Mouse (Mus musculus): ENCODE data around the gene Stk32b. TPM values are rescaled to one million over a fixed set of nuclear protein-coding genes. Genes with fewer than 3 reads are reported as not detected.

Gene Stk32b
- polyA plus RNA-seq, 1 experiment from 2014 or later, result 4.5 TPM

GRCm38 (mm10) chr5:37720670-37721069, 3.7 kb upstream of the Stk32b start:
- no peaks in the 10 kb centered on the region for H3K36me3 ChIP-seq
- 7% methylated on average over 6 of the region's 6 CpGs for WGBS
- H3K27ac ChIP-seq, result peak overlapping the region; percentile 34
- H3K9ac ChIP-seq, result no peak overlapping the region
- no peak for ATAC-seq (ENCODE audit: insufficient number of reproducible peaks, low FRiP score, low TSS enrichment, low read depth)
- no peaks in the 10 kb centered on the region for H3K9me3 ChIP-seq
- peaks cover 40% of the 10 kb centered on the region for H3K4me1 ChIP-seq
- H3K4me2 ChIP-seq, result no peak overlapping the region
- H3K4me3 ChIP-seq, result no peak overlapping the region
- peaks cover 30% of the 10 kb centered on the region for H3K27me3 ChIP-seq

DNA sequence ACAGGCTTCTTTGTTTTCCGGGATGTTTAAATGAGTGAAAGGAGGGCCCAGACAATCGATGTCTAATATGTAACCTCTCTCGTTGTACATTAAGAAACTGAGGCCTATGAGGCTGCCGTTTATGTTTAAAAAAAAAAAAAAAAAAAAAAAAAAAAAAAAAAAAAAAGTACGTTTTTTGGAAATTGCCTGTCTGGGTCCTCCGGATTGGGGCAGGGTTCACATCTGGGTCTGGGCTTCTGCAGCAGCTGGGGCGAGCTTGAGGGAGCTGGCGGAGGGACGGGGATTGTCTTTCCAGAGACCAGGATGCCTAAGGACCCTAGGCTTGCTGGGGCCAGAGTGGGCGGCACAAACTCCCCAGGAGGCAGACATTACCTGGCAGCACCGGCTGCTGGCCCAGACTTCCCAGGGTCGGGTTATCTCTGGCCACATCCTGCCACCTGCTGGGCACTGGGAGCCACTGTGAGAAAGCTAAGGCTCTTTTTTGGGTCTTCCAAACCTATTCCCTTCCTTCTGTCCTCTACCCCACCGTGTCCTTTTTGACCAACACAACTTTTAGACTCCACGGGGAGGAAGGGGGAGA, 503 bp upstream of the Stk32b start:
- H3K27me3 ChIP-seq, result peaks cover 33% of the 10 kb centered on the region
- no peak; the same call in 1 of the 2 replicates for ATAC-seq (ENCODE audit: insufficient number of reproducible peaks, low FRiP score, low TSS enrichment, low read depth)

GRCm38 (mm10) chr5:37709257-37709904, 7.6 kb downstream of the Stk32b start:
- no peak for ATAC-seq (ENCODE audit: insufficient number of reproducible peaks, low FRiP score, low TSS enrichment, low read depth)
- no peak overlapping the region for H3K4me2 ChIP-seq
- H3K4me3 ChIP-seq, result no peak overlapping the region
- no peaks in the 10 kb centered on the region for H3K9me3 ChIP-seq
- 84% methylated on average over 5 of the region's 5 CpGs for WGBS
- H3K4me1 ChIP-seq, result peaks cover 5% of the 10 kb centered on the region; the same call in 1 of the 2 replicates
- no peak overlapping the region for H3K27ac ChIP-seq
- H3K9ac ChIP-seq, result no peak overlapping the region
- H3K27me3 ChIP-seq, result no peaks in the 10 kb centered on the region
- H3K36me3 ChIP-seq, result no peaks in the 10 kb centered on the region

More for the DNA sequence above, 503 bp upstream of the Stk32b start:
- Histone ChIP-seq H3K4me1 (peaks cover 40% of the 10 kb centered on the region), H3K4me2 (peak overlapping the region; percentile 77), H3K4me3 (peak overlapping the region; percentile 48), H3K27ac (no peak overlapping the region), H3K36me3 (no peaks in the 10 kb centered on the region), H3K9me3 (no peaks in the 10 kb centered on the region), H3K9ac (peak overlapping the region; percentile 37; the same call in 1 of the 2 replicates)
- under 1% methylated on average over 14 of the region's 14 CpGs for WGBS

- H3K9me3 ChIP-seq, result no peaks in the 10 kb centered on the region
- no peak overlapping the region for H3K4me3 ChIP-seq
- H3K4me1 ChIP-seq, result no peaks in the 10 kb centered on the region
- no peak for ATAC-seq (ENCODE audit: insufficient number of reproducible peaks, low FRiP score, low TSS enrichment, low read depth)
- no peak overlapping the region for H3K9ac ChIP-seq
- no peak overlapping the region for H3K4me2 ChIP-seq
- no peaks in the 10 kb centered on the region for H3K36me3 ChIP-seq
- no peak overlapping the region for H3K27ac ChIP-seq
- H3K27me3 ChIP-seq, result no peaks in the 10 kb centered on the region
- WGBS, result 69% methylated on average over 3 of the region's 3 CpGs
Observed at GRCm38 (mm10) chr5:37708124-37708523, 8.8 kb downstream of the Stk32b start.

DNA sequence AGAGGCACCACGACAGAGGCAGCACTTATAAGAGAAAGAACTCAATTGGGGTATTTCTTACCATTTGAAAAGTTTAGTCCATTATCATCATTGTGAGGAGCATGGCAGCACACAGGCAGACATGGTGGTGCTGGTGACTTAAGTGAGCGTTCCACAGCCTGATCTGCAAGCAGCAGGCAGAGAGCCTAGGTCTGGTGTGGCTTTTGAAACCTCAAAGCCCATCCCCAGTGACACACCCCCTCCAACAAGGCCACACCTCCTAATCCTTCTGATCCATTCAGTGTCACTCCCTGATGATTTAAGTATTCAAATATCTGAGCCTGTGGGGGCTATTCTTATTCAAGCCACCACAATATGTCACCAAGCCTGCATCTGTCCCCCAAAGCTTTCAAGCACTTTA, 12.0 kb downstream of the Stk32b start:
- 78% methylated on average over 2 of the region's 2 CpGs for WGBS
- ATAC-seq (ENCODE audit: insufficient number of reproducible peaks, low FRiP score, low TSS enrichment, low read depth), result no peak

DNA sequence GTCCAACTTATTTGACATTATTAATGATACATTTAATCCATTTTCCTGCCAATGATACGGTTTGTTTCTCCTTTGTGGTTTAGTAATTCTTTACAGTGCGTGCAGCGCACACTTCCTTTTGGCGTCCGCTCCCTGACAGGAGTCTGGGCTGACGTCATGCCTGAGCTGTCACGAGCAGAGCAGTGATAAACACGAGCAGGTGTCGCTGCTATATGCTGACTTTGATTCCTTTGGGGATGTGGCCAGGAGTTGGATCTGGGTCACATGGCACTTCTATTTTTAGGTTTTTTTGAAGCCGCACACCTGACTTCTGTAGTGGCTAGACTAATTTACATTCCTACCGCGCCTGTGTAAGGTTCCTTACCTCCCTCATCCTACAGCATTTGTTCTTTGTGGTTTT, 17.2 kb downstream of the Stk32b start:
- H3K27me3 ChIP-seq, result no peaks in the 10 kb centered on the region
- no peak overlapping the region for H3K9ac ChIP-seq
- no peak overlapping the region for H3K4me2 ChIP-seq
- no peak overlapping the region for H3K27ac ChIP-seq
- ATAC-seq (ENCODE audit: insufficient number of reproducible peaks, low FRiP score, low TSS enrichment, low read depth), result peak; percentile 71; the same call in 1 of the 2 replicates
- WGBS, result 53% methylated on average over 12 of the region's 12 CpGs
- H3K9me3 ChIP-seq, result no peaks in the 10 kb centered on the region
- H3K36me3 ChIP-seq, result no peaks in the 10 kb centered on the region
- peaks cover 10% of the 10 kb centered on the region; the same call in 1 of the 2 replicates for H3K4me1 ChIP-seq
- no peak overlapping the region for H3K4me3 ChIP-seq

More for the DNA sequence above, 12.0 kb downstream of the Stk32b start:
- Histone ChIP-seq H3K9me3 (no peaks in the 10 kb centered on the region), H3K4me2 (no peak overlapping the region), H3K27ac (no peak overlapping the region), H3K9ac (no peak overlapping the region), H3K36me3 (no peaks in the 10 kb centered on the region), H3K4me3 (no peak overlapping the region), H3K27me3 (no peaks in the 10 kb centered on the region), H3K4me1 (peaks cover 8% of the 10 kb centered on the region; the same call in 1 of the 2 replicates)

DNA sequence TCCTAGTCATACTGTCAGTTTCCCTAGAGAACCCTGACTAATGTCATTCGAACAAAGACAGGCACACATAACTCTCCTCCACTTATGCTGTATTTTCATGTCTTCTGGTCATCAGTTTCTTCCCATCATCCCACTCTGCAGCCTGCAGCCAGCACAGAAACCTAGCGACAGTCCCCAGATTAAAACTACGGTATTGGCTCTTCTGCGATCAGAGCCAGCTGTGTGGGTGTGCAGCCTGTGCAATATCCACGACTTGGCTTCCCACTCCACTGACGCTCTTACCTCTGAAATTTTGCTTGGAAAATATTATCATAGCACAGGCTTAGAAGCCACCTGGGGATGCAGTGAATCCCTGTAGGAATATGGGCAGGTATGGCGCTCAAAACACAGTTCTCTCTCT, 19.7 kb downstream of the Stk32b start:
- WGBS, result 86% methylated on average over 7 of the region's 7 CpGs
- Histone ChIP-seq H3K27me3 (no peaks in the 10 kb centered on the region), H3K36me3 (no peaks in the 10 kb centered on the region), H3K27ac (no peak overlapping the region), H3K9ac (no peak overlapping the region), H3K4me1 (peaks cover 10% of the 10 kb centered on the region; the same call in 1 of the 2 replicates), H3K4me2 (no peak overlapping the region), H3K9me3 (no peaks in the 10 kb centered on the region), H3K4me3 (no peak overlapping the region)
- ATAC-seq (ENCODE audit: insufficient number of reproducible peaks, low FRiP score, low TSS enrichment, low read depth), result no peak

DNA sequence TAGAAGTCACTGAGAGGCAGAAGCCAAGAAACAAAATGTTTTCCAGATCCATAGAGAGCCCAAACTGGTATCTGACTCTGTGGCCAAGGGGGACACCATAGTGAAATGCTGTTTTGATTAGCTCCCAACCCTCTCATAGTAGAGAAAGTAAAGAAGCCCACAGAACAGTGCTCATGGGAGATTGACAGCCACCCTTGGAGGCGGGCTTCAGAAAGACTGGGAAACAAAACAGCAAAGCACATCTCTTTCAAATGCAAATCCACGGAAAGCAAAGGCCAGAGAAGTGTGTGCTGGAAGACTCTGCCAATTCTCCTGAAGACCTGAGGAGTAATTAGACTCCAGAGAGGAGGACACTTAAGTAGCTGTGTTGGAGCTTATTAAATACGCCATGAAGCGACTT, 21.2 kb downstream of the Stk32b start:
- H3K4me2 ChIP-seq, result no peak overlapping the region
- H3K4me3 ChIP-seq, result no peak overlapping the region
- 53% methylated on average over 4 of the region's 4 CpGs for WGBS
- no peaks in the 10 kb centered on the region for H3K36me3 ChIP-seq
- no peaks in the 10 kb centered on the region for H3K27me3 ChIP-seq
- no peaks in the 10 kb centered on the region for H3K9me3 ChIP-seq
- ATAC-seq (ENCODE audit: insufficient number of reproducible peaks, low FRiP score, low TSS enrichment, low read depth), result no peak
- H3K27ac ChIP-seq, result no peak overlapping the region
- H3K4me1 ChIP-seq, result peaks cover 8% of the 10 kb centered on the region; the same call in 1 of the 2 replicates
- H3K9ac ChIP-seq, result no peak overlapping the region

DNA sequence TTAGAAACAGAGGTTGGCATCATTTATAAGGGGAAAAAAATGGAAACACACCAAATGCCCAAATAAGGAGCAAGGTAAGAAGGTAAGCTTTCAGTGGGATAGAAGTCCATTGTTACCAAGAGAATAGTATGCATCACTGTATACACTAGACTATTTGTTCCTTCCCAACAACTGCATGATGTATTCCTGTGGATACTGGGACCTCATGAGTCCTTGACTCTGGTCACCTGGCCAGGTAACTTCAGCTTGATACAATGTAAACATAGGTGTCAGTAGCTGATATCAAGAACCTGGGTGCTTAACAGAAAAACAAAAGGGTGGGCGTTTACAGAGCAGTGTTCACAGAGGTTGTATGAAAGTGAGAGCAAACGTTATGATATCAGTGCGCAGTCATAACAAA, 24.2 kb downstream of the Stk32b start:
- Histone ChIP-seq H3K4me2 (no peak overlapping the region), H3K9ac (no peak overlapping the region), H3K4me3 (no peak overlapping the region), H3K27me3 (no peaks in the 10 kb centered on the region), H3K9me3 (no peaks in the 10 kb centered on the region), H3K27ac (no peak overlapping the region), H3K36me3 (no peaks in the 10 kb centered on the region), H3K4me1 (no peaks in the 10 kb centered on the region)
- no peak for ATAC-seq (ENCODE audit: insufficient number of reproducible peaks, low FRiP score, low TSS enrichment, low read depth)
- WGBS, result 82% methylated on average over 3 of the region's 3 CpGs

DNA sequence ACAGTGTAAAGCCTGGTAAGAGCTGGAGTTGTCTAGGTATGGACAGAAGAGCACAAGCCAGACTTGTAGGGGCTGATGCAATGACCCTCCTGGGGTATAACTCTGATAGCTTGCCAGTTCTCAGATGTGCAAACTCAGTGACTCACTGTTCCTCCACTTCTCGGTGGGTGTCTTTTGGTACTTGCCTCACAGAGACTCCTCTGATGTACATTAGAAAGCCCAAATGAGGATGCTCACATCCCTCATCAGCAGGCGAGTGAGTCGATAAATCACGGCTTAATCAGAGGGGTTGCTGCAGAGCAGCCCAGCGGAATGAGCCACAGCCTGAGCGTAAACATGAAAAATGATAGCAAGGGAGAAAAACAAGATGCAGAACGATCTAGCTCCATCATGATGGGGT, 46.2 kb downstream of the Stk32b start:
- 86% methylated on average over 7 of the region's 7 CpGs for WGBS
- no peak for ATAC-seq (ENCODE audit: insufficient number of reproducible peaks, low FRiP score, low TSS enrichment, low read depth)
- Histone ChIP-seq H3K9me3 (no peaks in the 10 kb centered on the region), H3K4me1 (no peaks in the 10 kb centered on the region), H3K27ac (no peak overlapping the region), H3K27me3 (no peaks in the 10 kb centered on the region), H3K4me3 (no peak overlapping the region), H3K4me2 (no peak overlapping the region), H3K9ac (no peak overlapping the region), H3K36me3 (no peaks in the 10 kb centered on the region)

GRCm38 (mm10) chr5:37664962-37665361, 52.0 kb downstream of the Stk32b start:
- H3K27ac ChIP-seq, result no peak overlapping the region
- H3K9me3 ChIP-seq, result no peaks in the 10 kb centered on the region
- ATAC-seq (ENCODE audit: insufficient number of reproducible peaks, low FRiP score, low TSS enrichment, low read depth), result no peak
- 38% methylated on average over 3 of the region's 3 CpGs for WGBS
- H3K27me3 ChIP-seq, result no peaks in the 10 kb centered on the region
- H3K9ac ChIP-seq, result no peak overlapping the region
- no peak overlapping the region for H3K4me2 ChIP-seq
- no peaks in the 10 kb centered on the region for H3K4me1 ChIP-seq
- H3K36me3 ChIP-seq, result no peaks in the 10 kb centered on the region
- no peak overlapping the region for H3K4me3 ChIP-seq

DNA sequence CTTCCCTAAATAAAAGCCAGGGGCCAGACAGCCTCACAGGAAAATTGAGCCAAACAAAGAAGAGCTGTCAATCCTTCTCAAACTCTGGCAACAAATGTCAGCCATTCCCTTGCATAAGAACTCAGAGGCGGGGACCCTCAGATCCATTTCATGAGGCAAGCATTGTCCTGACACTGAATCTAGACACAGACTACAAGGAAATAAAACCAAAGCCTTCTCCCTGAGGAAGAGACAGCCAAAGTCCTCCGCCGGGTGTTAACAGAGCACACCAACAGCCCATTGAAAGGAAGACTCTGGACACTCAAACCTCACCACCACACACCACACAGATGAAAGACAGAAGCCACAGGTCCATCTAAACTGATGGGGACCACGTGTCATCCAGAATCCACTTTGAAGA, 57.8 kb downstream of the Stk32b start:
- Histone ChIP-seq H3K4me2 (no peak overlapping the region), H3K36me3 (no peaks in the 10 kb centered on the region), H3K27me3 (no peaks in the 10 kb centered on the region), H3K27ac (no peak overlapping the region), H3K9ac (no peak overlapping the region), H3K4me1 (no peaks in the 10 kb centered on the region), H3K9me3 (no peaks in the 10 kb centered on the region), H3K4me3 (no peak overlapping the region)
- 85% methylated on average over 4 of the region's 4 CpGs for WGBS
- ATAC-seq (ENCODE audit: insufficient number of reproducible peaks, low FRiP score, low TSS enrichment, low read depth), result no peak
